Mouse (Mus musculus) kidney, postnatal 0 days (tissue): ENCODE measurements around the gene Hdac5. TPM values are rescaled to one million over a fixed set of nuclear protein-coding genes. Genes with fewer than 3 reads are reported as not detected.

ENCODE experiments used
- ATAC-seq: fragments of 200-750 bp; cut with Nextera tagmentation; replicated peaks from 2 replicates; pipeline ENCODE4 v1.8.0; 2017; ENCODE audit warnings: low read depth, moderate number of reproducible peaks, moderate TSS enrichment, moderate library complexity; ENCODE audit not compliant: low FRiP score
- DNase-seq: peaks from one replicate; pipeline ENCODE4 v3.0.0-alpha.2; 2016; ENCODE audit warnings: low spot score
- H3K27ac ChIP-seq: fragments of 300-500 bp; sonication (generic); 2 replicates; pipeline ENCODE4 v1.5.1; 2014; ENCODE audit warnings: mild to moderate bottlenecking
- H3K27me3 ChIP-seq: fragments of 300-500 bp; sonication (generic); 2 replicates; pipeline ENCODE4 v1.6.1; 2014; ENCODE audit warnings: low read length, mixed read lengths; ENCODE audit not compliant: insufficient read depth
- H3K36me3 ChIP-seq: fragments of 300-500 bp; sonication (generic); 2 replicates; pipeline ENCODE4 v1.6.1; 2014; ENCODE audit warnings: low read length, mixed read lengths; ENCODE audit not compliant: insufficient read depth
- H3K4me1 ChIP-seq: fragments of 300-500 bp; sonication (generic); replicated peaks from 2 replicates; pipeline ENCODE4 v1.6.1; 2014; ENCODE audit warnings: antibody characterized with exemption, low read length, mixed read lengths; ENCODE audit not compliant: insufficient read depth
- H3K4me2 ChIP-seq: fragments of 300-500 bp; sonication (generic); 2 replicates; pipeline ENCODE4 v1.6.1; 2014; ENCODE audit warnings: mild to moderate bottlenecking, low read length, moderate library complexity, mixed read lengths
- H3K4me3 ChIP-seq: fragments of 300-500 bp; sonication (generic); replicated peaks from 2 replicates; pipeline ENCODE4 v1.5.1; 2014; ENCODE audit warnings: low read depth, low read length
- H3K9ac ChIP-seq: fragments of 300-500 bp; sonication (generic); 2 replicates; pipeline ENCODE4 v1.6.1; 2014; ENCODE audit warnings: low read depth, low read length
- H3K9me3 ChIP-seq: fragments of 300-500 bp; sonication (generic); replicated peaks from 2 replicates; pipeline ENCODE4 v1.6.1; 2016; ENCODE audit warnings: low read length, inconsistent platforms, mixed read lengths
- CTCF ChIP-seq: IDR thresholded peaks from 2 replicates; pipeline ENCODE4 v1.5.1; 2016; ENCODE audit warnings: antibody characterized with exemption, low read depth, mild to moderate bottlenecking, moderate library complexity
- WGBS: fragments of 180-500 bp; shearing (Covaris S2); extraction: QIAGEN DNeasy Blood & Tissue Kit; methylation state at CpG from one replicate; pipeline ENCODE4 v1.1.7; 2014; 5-methylcytosine and 5-hydroxymethylcytosine counted together
- polyA plus RNA-seq: library from polyadenylated mRNA; unstranded; fragments of >200 nt; fragmentation: Nextera tagmentation; extraction: Ambion mirVana; gene quantifications from 2 replicates; pipeline ENCODE4 v1.2.1, GENCODE M21; 2015

Gene Hdac5
- polyA plus RNA-seq, 1 experiment from 2014 or later = 39.3 TPM

DNA sequence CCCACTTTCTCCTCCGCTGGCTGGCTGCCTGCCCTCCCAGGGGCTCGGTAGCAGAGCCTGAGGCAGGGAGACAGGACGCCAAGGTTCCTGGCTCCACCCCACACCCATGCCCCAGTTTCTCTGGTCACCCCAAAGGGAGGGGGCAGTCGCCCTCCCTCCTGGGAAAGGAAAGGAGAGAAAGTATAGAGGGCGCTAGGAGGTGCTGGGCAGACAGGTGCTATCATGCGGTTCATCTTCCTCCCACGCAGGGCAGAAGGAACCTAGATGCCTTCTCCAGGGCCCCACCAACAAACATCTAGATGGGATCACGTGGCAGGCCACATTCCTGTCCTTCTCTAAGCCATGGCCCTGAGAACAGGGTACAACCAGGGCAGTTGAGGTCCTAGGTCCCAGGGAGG lies 8.0 kb downstream of the Hdac5 start:
- WGBS = 51% methylated on average over 8 of the region's 8 CpGs
- 0 out of 2 replicates have a peak, but pooled peaks have one; percentile 27 for TF ChIP-seq CTCF
- H3K27me3 ChIP-seq = no peaks in the 10 kb centered on the region

DNA sequence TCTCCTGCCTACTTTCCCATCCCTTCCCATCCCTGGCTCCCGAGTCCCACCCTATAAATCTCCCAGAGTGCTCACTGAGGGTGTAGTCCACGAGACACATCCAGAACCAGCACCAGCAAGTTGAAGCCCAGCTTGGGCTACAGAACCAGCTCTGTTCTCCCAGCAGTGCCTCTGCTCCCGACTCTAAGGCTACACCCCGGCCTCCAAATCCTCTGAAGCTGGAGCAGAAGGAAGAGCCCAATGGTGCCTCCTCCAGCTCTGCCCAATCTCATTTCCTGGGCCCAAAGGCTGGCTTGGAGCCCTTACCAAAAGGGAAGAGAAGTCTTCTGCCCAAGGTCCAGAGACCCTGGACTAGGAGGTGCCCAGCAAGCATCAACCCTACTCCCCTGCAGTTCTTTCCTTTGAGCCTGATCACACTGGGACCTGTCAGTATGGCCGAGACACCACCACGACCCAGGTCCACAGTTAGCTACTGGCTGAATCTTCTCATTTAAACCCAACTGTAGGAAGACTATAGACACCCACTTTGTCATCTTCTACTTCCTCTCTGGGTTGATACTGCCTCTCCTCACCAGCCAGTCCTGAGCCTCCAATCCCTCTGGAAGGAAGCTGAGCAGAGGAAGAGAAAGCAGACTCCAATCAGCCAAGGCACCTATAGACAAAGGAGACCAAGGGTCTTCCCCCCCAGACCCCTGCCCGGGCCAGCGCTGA lies 8.6 kb downstream of the Hdac5 start:
- Histone ChIP-seq H3K4me3 (no peak overlapping the region), H3K9ac (no peak overlapping the region), H3K27ac (0 out of 2 replicates have a peak overlapping the region, but pooled peaks have one; percentile 8), H3K4me1 (peaks cover 61% of the 10 kb centered on the region), H3K9me3 (no peaks in the 10 kb centered on the region), H3K36me3 (0 out of 2 replicates have a peak, but pooled peaks cover 9% of the 10 kb centered on the region), H3K4me2 (no peak overlapping the region), H3K27me3 (no peaks in the 10 kb centered on the region)
- 77% methylated on average over 8 of the region's 8 CpGs for WGBS
- ATAC-seq (no peak), DNase-seq (no peak)
- TF ChIP-seq CTCF = no peak

More for the DNA sequence above, 8.0 kb downstream of the Hdac5 start:
- H3K4me3 ChIP-seq = no peak overlapping the region
- H3K4me1 ChIP-seq = peaks cover 57% of the 10 kb centered on the region
- ATAC-seq = no peak; the same call in 1 of the 2 replicates
- H3K9ac ChIP-seq = no peak overlapping the region
- 0 out of 2 replicates have a peak overlapping the region, but pooled peaks have one; percentile 8 for H3K27ac ChIP-seq
- H3K36me3 ChIP-seq = 0 out of 2 replicates have a peak, but pooled peaks cover 9% of the 10 kb centered on the region
- 0 out of 2 replicates have a peak overlapping the region, but pooled peaks have one; percentile 5 for H3K4me2 ChIP-seq
- DNase-seq = peak; percentile 55
- H3K9me3 ChIP-seq = no peaks in the 10 kb centered on the region

DNA sequence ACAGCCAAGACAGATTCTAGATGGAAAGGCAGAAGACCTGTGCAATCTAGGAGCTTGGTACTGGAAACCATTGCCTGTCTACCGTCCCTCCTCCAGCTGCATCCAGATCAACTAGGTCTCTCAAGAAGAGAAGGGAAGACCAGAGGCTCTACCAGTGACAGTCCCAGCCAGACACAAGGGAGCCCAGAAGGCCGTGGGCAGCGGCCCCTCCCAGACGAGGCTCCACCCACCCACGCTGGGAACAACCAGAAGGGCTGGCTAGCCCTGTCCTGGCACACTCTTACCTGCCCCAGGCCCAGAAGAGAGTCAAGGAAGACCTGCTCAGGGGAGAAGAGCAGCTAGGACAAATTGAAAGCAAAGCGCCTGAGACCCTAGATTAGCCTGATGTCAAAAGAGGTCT lies 9.5 kb downstream of the Hdac5 start:
- ATAC-seq (no peak), DNase-seq (no peak)
- 65% methylated on average over 6 of the region's 6 CpGs for WGBS
- H3K27ac ChIP-seq = no peak overlapping the region
- H3K4me3 ChIP-seq = no peak overlapping the region
- no peak for TF ChIP-seq CTCF
- H3K4me2 ChIP-seq = no peak overlapping the region
- no peak overlapping the region for H3K9ac ChIP-seq
- 0 out of 2 replicates have a peak, but pooled peaks cover 9% of the 10 kb centered on the region for H3K36me3 ChIP-seq
- H3K9me3 ChIP-seq = no peaks in the 10 kb centered on the region
- no peaks in the 10 kb centered on the region for H3K27me3 ChIP-seq
- peaks cover 70% of the 10 kb centered on the region for H3K4me1 ChIP-seq

DNA sequence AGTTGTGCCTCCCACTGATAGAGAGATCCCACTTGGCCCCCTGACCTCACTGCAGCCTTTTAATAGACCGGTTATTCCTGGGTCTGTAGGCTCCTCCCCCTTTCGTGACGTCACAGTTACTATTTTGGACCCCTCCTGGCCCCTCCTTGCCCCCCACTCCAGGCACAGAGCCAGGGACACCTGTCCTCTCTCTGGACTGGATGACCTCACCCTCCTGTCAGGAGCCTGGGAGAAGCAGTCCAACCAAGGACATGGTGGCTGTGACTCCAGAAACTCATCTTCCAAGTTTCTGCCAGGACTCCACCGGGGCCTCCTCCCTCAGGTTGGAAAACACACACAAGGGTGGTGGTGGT lies 10.0 kb downstream of the Hdac5 start:
- Histone ChIP-seq H3K4me2 (no peak overlapping the region), H3K27ac (no peak overlapping the region), H3K27me3 (no peaks in the 10 kb centered on the region), H3K9me3 (no peaks in the 10 kb centered on the region), H3K4me3 (no peak overlapping the region), H3K4me1 (peaks cover 72% of the 10 kb centered on the region), H3K36me3 (0 out of 2 replicates have a peak, but pooled peaks cover 9% of the 10 kb centered on the region), H3K9ac (no peak overlapping the region)
- ATAC-seq = no peak
- TF ChIP-seq CTCF = no peak
- DNase-seq = no peak
- 58% methylated on average over 4 of the region's 4 CpGs for WGBS

DNA sequence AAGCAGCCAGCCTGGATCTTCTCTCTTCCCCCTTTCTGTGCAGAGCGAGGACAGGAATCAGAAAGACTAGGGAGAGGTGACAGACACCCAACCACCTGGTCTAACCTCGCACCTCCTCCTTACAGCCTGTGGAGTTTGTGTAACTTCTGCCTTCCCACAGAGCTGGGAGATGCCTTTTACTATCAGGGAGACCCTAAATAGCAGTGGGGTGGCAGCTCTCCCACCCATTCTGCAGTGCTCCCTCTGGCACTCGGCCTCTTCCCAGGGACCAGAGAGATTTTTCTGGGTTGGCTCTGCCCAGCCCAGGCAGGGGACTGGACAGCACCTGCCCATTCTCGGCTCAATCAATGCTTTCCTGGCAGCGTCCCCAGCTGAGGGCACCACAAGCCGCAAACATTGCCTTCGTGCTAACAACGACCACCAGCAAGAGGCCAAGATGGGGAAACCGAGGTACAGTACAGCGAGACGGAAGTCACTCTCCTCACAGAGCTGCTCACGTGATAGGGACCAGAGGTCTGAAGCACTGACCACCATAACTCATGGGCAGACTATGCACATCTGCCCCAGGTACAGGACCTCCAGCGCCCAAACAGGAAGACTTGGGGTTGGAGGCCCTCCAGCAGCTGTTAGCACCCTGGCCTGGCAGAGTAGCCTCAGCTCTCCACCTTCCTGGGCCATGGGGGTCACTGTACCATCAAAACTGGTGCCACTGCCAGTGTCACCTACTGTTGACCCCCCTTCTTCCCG lies 10.5 kb downstream of the Hdac5 start:
- H3K27ac ChIP-seq = peak overlapping the region; percentile 82
- H3K36me3 ChIP-seq = 0 out of 2 replicates have a peak, but pooled peaks cover 9% of the 10 kb centered on the region
- 57% methylated on average over 14 of the region's 14 CpGs for WGBS
- TF ChIP-seq CTCF = no peak
- no peaks in the 10 kb centered on the region for H3K27me3 ChIP-seq
- no peaks in the 10 kb centered on the region for H3K9me3 ChIP-seq
- ATAC-seq (no peak), DNase-seq (no peak)
- H3K4me1 ChIP-seq = peaks cover 74% of the 10 kb centered on the region
- H3K9ac ChIP-seq = 0 out of 2 replicates have a peak overlapping the region, but pooled peaks have one; percentile 25
- H3K4me3 ChIP-seq = peak overlapping the region; percentile 16; the same call in 1 of the 2 replicates
- peak overlapping the region; percentile 50 for H3K4me2 ChIP-seq

DNA sequence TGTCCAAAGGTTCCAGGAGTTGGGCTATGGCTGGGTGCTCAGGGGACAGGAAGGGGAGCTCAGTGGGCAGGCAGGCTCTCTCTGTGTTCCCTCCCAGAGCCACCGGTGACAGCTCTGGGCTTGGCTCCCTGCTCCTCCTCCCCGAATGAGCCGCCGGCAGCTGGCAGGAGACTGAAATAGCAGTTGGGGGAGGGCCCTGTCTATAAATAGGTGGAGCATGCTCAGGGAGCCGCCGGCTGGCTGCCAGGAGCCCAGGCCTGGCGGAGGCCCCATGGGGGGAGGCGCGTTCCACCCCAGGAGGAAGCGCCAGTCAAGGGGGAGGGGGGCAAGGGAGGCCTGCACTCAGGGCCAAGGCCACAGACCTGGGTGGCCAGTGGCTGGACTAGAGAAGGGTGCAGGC lies 11.2 kb downstream of the Hdac5 start:
- Histone ChIP-seq H3K36me3 (0 out of 2 replicates have a peak, but pooled peaks cover 9% of the 10 kb centered on the region), H3K27me3 (no peaks in the 10 kb centered on the region), H3K27ac (peak overlapping the region; percentile 82), H3K9ac (0 out of 2 replicates have a peak overlapping the region, but pooled peaks have one; percentile 25), H3K4me1 (peaks cover 78% of the 10 kb centered on the region), H3K4me3 (peak overlapping the region; percentile 16), H3K9me3 (no peaks in the 10 kb centered on the region), H3K4me2 (peak overlapping the region; percentile 50)
- 0% methylated on average over 10 of the region's 10 CpGs for WGBS
- peak; percentile 98 for DNase-seq
- peak; percentile 86 for ATAC-seq
- TF ChIP-seq CTCF = no peak; the same call in 1 of the 2 replicates
